Mouse (Mus musculus) kidney, embryonic 14.5 days (tissue): ENCODE measurements around the gene Intu. TPM values are rescaled to one million over a fixed set of nuclear protein-coding genes. Genes with fewer than 3 reads are reported as not detected.

ENCODE experiments used
- ATAC-seq: fragments of 200-750 bp; cut with Nextera tagmentation; 2 replicates; pipeline ENCODE4 v1.8.0; 2017; ENCODE audit warnings: moderate number of reproducible peaks, mild to moderate bottlenecking, moderate TSS enrichment, moderate library complexity; ENCODE audit not compliant: low FRiP score, low TSS enrichment
- H3K27ac ChIP-seq: fragments of 300-500 bp; sonication (generic); 2 replicates; pipeline ENCODE4 v1.5.1; 2014; ENCODE audit warnings: low read depth, mild to moderate bottlenecking, low read length, moderate library complexity, mixed read lengths
- H3K27me3 ChIP-seq: fragments of 300-500 bp; sonication (generic); 2 replicates; pipeline ENCODE4 v1.6.1; 2014; ENCODE audit warnings: mild to moderate bottlenecking, low read length; ENCODE audit not compliant: control insufficient read depth, insufficient read depth
- H3K36me3 ChIP-seq: fragments of 300-500 bp; sonication (generic); 2 replicates; pipeline ENCODE4 v1.6.1; 2014; ENCODE audit warnings: low read length, mixed read lengths; ENCODE audit not compliant: control insufficient read depth, insufficient read depth
- H3K4me1 ChIP-seq: fragments of 300-500 bp; sonication (generic); 2 replicates; pipeline ENCODE4 v1.6.1; 2014; ENCODE audit warnings: low read length, mixed read lengths; ENCODE audit not compliant: control insufficient read depth, insufficient read depth
- H3K4me2 ChIP-seq: fragments of 300-500 bp; sonication (generic); replicated peaks from 2 replicates; pipeline ENCODE4 v1.6.1; 2014; ENCODE audit warnings: low read depth, mild to moderate bottlenecking, low read length
- H3K4me3 ChIP-seq: fragments of 300-500 bp; sonication (generic); 2 replicates; pipeline ENCODE4 v1.5.1; 2014; ENCODE audit warnings: mild to moderate bottlenecking, low read length
- H3K9ac ChIP-seq: fragments of 300-500 bp; sonication (generic); 2 replicates; pipeline ENCODE4 v1.6.1; 2014; ENCODE audit warnings: low read depth, mild to moderate bottlenecking, low read length, moderate library complexity
- H3K9me3 ChIP-seq: fragments of 300-500 bp; sonication (generic); 2 replicates; pipeline ENCODE4 v1.6.1; 2016; ENCODE audit warnings: low read length; ENCODE audit not compliant: control insufficient read depth
- whole genome bisulfite sequencing: fragments of 180-500 bp; shearing (Covaris S2); extraction: QIAGEN DNeasy Blood & Tissue Kit; methylation state at CpG from one replicate; pipeline ENCODE4 v1.1.7; 2014; 5-methylcytosine and 5-hydroxymethylcytosine counted together
- polyA plus RNA-seq: library from polyadenylated mRNA; unstranded; fragments of >200 nt; fragmentation: Nextera tagmentation; extraction: Ambion mirVana; gene quantifications from 2 replicates; pipeline ENCODE4 v1.2.1, GENCODE M21; 2014

Intu gene
- polyA plus RNA-seq, 1 experiment from 2014 or later = 5.1 TPM

GRCm38 (mm10) chr3:40666861-40667719, 136.0 kb downstream of the Intu start:
- Histone ChIP-seq H3K4me3 (no peak overlapping the region), H3K27me3 (no peaks in the 10 kb centered on the region), H3K27ac (no peak overlapping the region), H3K4me2 (no peak overlapping the region), H3K9me3 (no peaks in the 10 kb centered on the region), H3K9ac (no peak overlapping the region), H3K4me1 (no peaks in the 10 kb centered on the region), H3K36me3 (peaks cover 2% of the 10 kb centered on the region; the same call in 1 of the 2 replicates)
- WGBS = 61% methylated on average over 8 of the region's 8 CpGs
- ATAC-seq = no peak

GRCm38 (mm10) chr3:40668889-40669288, 137.8 kb downstream of the Intu start:
- Histone ChIP-seq H3K36me3 (peaks cover 2% of the 10 kb centered on the region; the same call in 1 of the 2 replicates), H3K27ac (no peak overlapping the region), H3K27me3 (no peaks in the 10 kb centered on the region), H3K9me3 (no peaks in the 10 kb centered on the region), H3K9ac (no peak overlapping the region), H3K4me3 (no peak overlapping the region), H3K4me2 (no peak overlapping the region), H3K4me1 (no peaks in the 10 kb centered on the region)
- WGBS = 82% methylated on average over 6 of the region's 6 CpGs
- ATAC-seq = no peak

- H3K27me3 ChIP-seq = no peaks in the 10 kb centered on the region
- no peaks in the 10 kb centered on the region for H3K9me3 ChIP-seq
- H3K27ac ChIP-seq = no peak overlapping the region
- H3K4me3 ChIP-seq = no peak overlapping the region
- peaks cover 2% of the 10 kb centered on the region; the same call in 1 of the 2 replicates for H3K36me3 ChIP-seq
- no peaks in the 10 kb centered on the region for H3K4me1 ChIP-seq
- H3K4me2 ChIP-seq = no peak overlapping the region
- WGBS = 92% methylated on average over 3 of the region's 3 CpGs
- no peak overlapping the region for H3K9ac ChIP-seq
- no peak for ATAC-seq
These were observed 138.3 kb downstream of the Intu start for GRCm38 (mm10) chr3:40669395-40669794.

GRCm38 (mm10) chr3:40673515-40673914, 142.4 kb downstream of the Intu start:
- Histone ChIP-seq H3K27me3 (no peaks in the 10 kb centered on the region), H3K27ac (no peak overlapping the region), H3K4me3 (no peak overlapping the region), H3K4me1 (no peaks in the 10 kb centered on the region), H3K36me3 (no peaks in the 10 kb centered on the region; the same call in 1 of the 2 replicates), H3K9me3 (no peaks in the 10 kb centered on the region), H3K4me2 (no peak overlapping the region), H3K9ac (no peak overlapping the region)
- no peak for ATAC-seq
- WGBS = 74% methylated on average over 1 of the region's 1 CpGs

GRCm38 (mm10) chr3:40674873-40675405, 143.9 kb downstream of the Intu start:
- H3K4me1 ChIP-seq = no peaks in the 10 kb centered on the region
- ATAC-seq = no peak
- WGBS = 70% methylated on average over 8 of the region's 8 CpGs
- H3K36me3 ChIP-seq = no peaks in the 10 kb centered on the region; the same call in 1 of the 2 replicates
- no peaks in the 10 kb centered on the region for H3K9me3 ChIP-seq
- H3K4me2 ChIP-seq = no peak overlapping the region
- H3K9ac ChIP-seq = no peak overlapping the region
- no peaks in the 10 kb centered on the region for H3K27me3 ChIP-seq
- no peak overlapping the region for H3K4me3 ChIP-seq
- no peak overlapping the region for H3K27ac ChIP-seq

GRCm38 (mm10) chr3:40678856-40679255, 147.8 kb downstream of the Intu start:
- Histone ChIP-seq H3K9ac (no peak overlapping the region), H3K36me3 (peaks cover 3% of the 10 kb centered on the region; the same call in 1 of the 2 replicates), H3K4me1 (no peaks in the 10 kb centered on the region), H3K4me2 (no peak overlapping the region), H3K27me3 (no peaks in the 10 kb centered on the region), H3K4me3 (no peak overlapping the region), H3K9me3 (no peaks in the 10 kb centered on the region), H3K27ac (no peak overlapping the region)
- WGBS = 64% methylated on average over 1 of the region's 1 CpGs
- ATAC-seq = no peak

- Histone ChIP-seq H3K4me2 (no peak overlapping the region), H3K27ac (no peak overlapping the region), H3K9me3 (no peaks in the 10 kb centered on the region), H3K27me3 (no peaks in the 10 kb centered on the region), H3K9ac (no peak overlapping the region), H3K36me3 (peaks cover 3% of the 10 kb centered on the region; the same call in 1 of the 2 replicates), H3K4me1 (peaks cover 6% of the 10 kb centered on the region; the same call in 1 of the 2 replicates), H3K4me3 (no peak overlapping the region)
- 61% methylated on average over 11 of the region's 11 CpGs for WGBS
- ATAC-seq = no peak
These were observed 151.3 kb downstream of the Intu start for GRCm38 (mm10) chr3:40682404-40682803.

GRCm38 (mm10) chr3:40683171-40683570, 152.1 kb downstream of the Intu start:
- H3K27me3 ChIP-seq = no peaks in the 10 kb centered on the region
- H3K36me3 ChIP-seq = peaks cover 3% of the 10 kb centered on the region; the same call in 1 of the 2 replicates
- peaks cover 6% of the 10 kb centered on the region; the same call in 1 of the 2 replicates for H3K4me1 ChIP-seq
- no peaks in the 10 kb centered on the region for H3K9me3 ChIP-seq
- H3K4me2 ChIP-seq = no peak overlapping the region
- H3K27ac ChIP-seq = no peak overlapping the region
- H3K9ac ChIP-seq = no peak overlapping the region
- H3K4me3 ChIP-seq = no peak overlapping the region
- 94% methylated on average over 18 of the region's 18 CpGs for WGBS
- ATAC-seq = no peak
